Mouse (Mus musculus) testis, adult 2 months (tissue): ENCODE data around the gene Arid2.

Experiments
- CTCF ChIP-seq: fragments of 200-500 bp; IDR thresholded peaks from 2 replicates; pipeline ENCODE4 v1.5.1; 2012; ENCODE audit warnings: low read depth, mild to moderate bottlenecking, inconsistent platforms, low read length, moderate library complexity; ENCODE audit not compliant: control insufficient read depth, insufficient read depth, insufficient replicate concordance
- POLR2A ChIP-seq: fragments of 200-500 bp; IDR thresholded peaks from 2 replicates; pipeline ENCODE4 v1.6.1; 2012; ENCODE audit warnings: low read depth, mild to moderate bottlenecking, inconsistent platforms, low read length, moderate library complexity; ENCODE audit not compliant: control insufficient read depth

DNA sequence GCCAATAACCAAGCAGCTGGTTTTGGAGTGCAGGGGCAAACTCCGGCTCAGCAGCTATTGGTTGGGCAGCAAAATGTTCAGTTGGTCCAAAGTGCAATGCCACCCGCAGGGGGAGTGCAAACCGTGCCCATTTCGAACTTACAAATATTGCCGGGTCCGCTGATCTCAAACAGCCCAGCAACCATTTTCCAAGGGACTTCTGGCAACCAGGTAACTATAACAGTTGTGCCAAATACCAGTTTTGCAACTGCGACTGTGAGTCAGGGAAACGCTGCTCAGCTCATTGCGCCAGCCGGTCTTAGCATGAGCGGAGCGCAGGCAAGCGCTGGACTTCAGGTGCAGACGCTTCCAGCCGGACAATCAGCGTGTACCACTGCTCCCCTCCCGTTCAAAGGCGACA, 84.0 kb downstream of the Arid2 start:
- no peak for TF ChIP-seq CTCF
- no peak for TF ChIP-seq POLR2A
